ENCODE assay signal across 11 mouse cellular contexts in the genomic region with DNA sequence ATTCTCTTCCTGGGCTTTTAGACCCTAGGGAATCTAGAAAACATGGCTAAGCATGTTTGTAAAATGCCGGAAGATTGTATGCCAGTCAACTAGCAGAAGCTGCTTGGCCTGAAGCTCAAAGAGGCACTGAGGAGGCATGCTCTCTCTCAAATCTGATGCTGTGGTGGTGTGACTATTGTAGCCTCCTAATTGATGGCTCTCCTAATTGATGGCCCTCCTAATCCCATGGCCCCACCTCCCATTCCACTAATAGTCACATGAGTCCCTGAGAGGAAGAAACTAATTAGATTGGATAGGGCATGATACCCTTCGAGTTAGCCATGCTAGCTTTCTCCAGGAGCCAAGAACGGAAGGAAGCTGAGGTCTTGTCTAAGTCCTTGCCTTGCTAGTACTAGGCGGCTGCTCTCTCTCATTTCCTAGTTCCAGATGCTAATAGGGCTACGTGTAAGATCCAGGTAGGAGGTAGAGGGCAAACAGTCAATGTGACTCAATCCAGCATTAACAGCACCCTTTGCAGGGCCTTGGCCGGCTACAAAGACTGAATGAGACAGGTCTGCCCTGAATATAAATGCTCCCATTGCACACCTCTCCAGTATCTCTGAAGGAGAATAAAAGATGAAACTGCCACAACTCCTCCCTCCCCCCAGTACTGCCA. TPM values are rescaled to one million over a fixed set of nuclear protein-coding genes. Genes with fewer than 3 reads are reported as not detected.
DNase-seq lines count a peak whose midpoint lies in the region; ATAC-seq and TF ChIP-seq lines count a peak whose summit lies in the region.
"Had no signal": no experiment of that assay in that cellular context is flagged by ENCODE, and none has a peak within 500 bp of the region (broad histone marks: within the 10 kb centered on the region; RNA-seq: fewer than 3 reads in every experiment).

No protein-coding gene starts in this region.

- no peak for ATAC-seq in midbrain, embryonic 12.5 days (ENCODE audit: low FRiP score, low read depth)
- no peak for ATAC-seq in CD4-positive, CD25-positive, alpha-beta regulatory T cell, adult 4 months

- no peak overlapping the region for H3K4me2 ChIP-seq in midbrain, embryonic 12.5 days (replicated peaks)

- no peak for TF ChIP-seq POLR2A in cortical plate, adult 2 months (IDR thresholded peaks at IDR 0.05; ENCODE audit: extremely low read depth, insufficient read depth, low read length)

- no peak for TF ChIP-seq CTCF in cortical plate, adult 2 months (IDR thresholded peaks at IDR 0.05; ENCODE audit: extremely low read depth, insufficient read depth, low read length)

- peak overlapping the region; percentile 59; the same call in 1 of the 2 replicates for H3K27ac ChIP-seq in heart, embryonic 10.5 days
- H3K27ac ChIP-seq in cortical plate, adult 2 months (ENCODE audit: insufficient read depth, low read length): peak overlapping the region; percentile 28; the same call in 1 of the 2 replicates
- H3K27ac ChIP-seq in midbrain, embryonic 12.5 days (replicated peaks): peak overlapping the region; percentile 87

- H3K9me3 ChIP-seq in heart, embryonic 10.5 days: no peaks in the 10 kb centered on the region
- H3K9me3 ChIP-seq in midbrain, embryonic 12.5 days: no peaks in the 10 kb centered on the region
- H3K9me3 ChIP-seq: limb, embryonic 12.5 days had no signal

- peaks cover 71% of the 10 kb centered on the region for H3K4me1 ChIP-seq in heart, embryonic 10.5 days
- H3K4me1 ChIP-seq in cortical plate, adult 2 months (ENCODE audit: control insufficient read depth, insufficient read depth, low read length): peaks cover 10% of the 10 kb centered on the region
- H3K4me1 ChIP-seq in midbrain, embryonic 12.5 days: peaks cover 37% of the 10 kb centered on the region

- intact Hi-C loops in heart, postnatal 14 days (cut with DNase I): loop anchor here (2.0 to 5.0 kb wide), 4 partner anchors 127 to 511 kb away; a partner anchor contains a TSS

- DNase-seq in heart, embryonic 10.5 days (ENCODE audit: low spot score): no peak
- DNase-seq in heart, postnatal 14 days: no peak
- peak; percentile 57 for DNase-seq in ES-CJ7 (ENCODE audit: low read depth, low spot score)
- DNase-seq in gastrocnemius, adult 8-10 months (ENCODE audit: low spot score in 2 of 2): no peak
- no peak for DNase-seq in urinary bladder, postnatal 4 days (ENCODE audit: low spot score in 2 of 2)
- DNase-seq: heart, adult 18-20 months; lung, embryonic 14.5 days had no signal

- 80% methylated on average over 6 of the region's 6 CpGs for WGBS in heart, embryonic 10.5 days
- WGBS in midbrain, embryonic 12.5 days: 64% methylated on average over 6 of the region's 6 CpGs

- H3K9ac ChIP-seq in midbrain, embryonic 12.5 days (replicated peaks): no peak overlapping the region

- H3K27me3 ChIP-seq in heart, embryonic 10.5 days (ENCODE audit: insufficient read depth, poor library complexity, severe bottlenecking): no peaks in the 10 kb centered on the region
- H3K27me3 ChIP-seq in midbrain, embryonic 12.5 days: no peaks in the 10 kb centered on the region
- H3K27me3 ChIP-seq: limb, embryonic 12.5 days had no signal

- no peaks in the 10 kb centered on the region for H3K36me3 ChIP-seq in heart, embryonic 10.5 days
- no peaks in the 10 kb centered on the region for H3K36me3 ChIP-seq in midbrain, embryonic 12.5 days
- H3K36me3 ChIP-seq: limb, embryonic 12.5 days had no signal

- no peak overlapping the region for H3K4me3 ChIP-seq in heart, embryonic 10.5 days
- no peak overlapping the region for H3K4me3 ChIP-seq in cortical plate, adult 2 months (ENCODE audit: insufficient read depth, low read length)
- H3K4me3 ChIP-seq in midbrain, embryonic 12.5 days: no peak overlapping the region

RNA-seq across cellular contexts. Expression of a gene that starts 31.8 kb away (rescaled TPM):
- polyA plus RNA-seq in heart, embryonic 10.5 days (2016; fragmentation: Nextera tagmentation; extraction: Ambion mirVana): 61.3 and 67.0 TPM in 2 replicates
- total RNA-seq in heart, postnatal 14 days (2021): 100 to 1,000 TPM; 124 to 140 TPM
- polyA plus RNA-seq in cortical plate, adult 2 months (2012; rRNA removed): 79.6 and 87.3 TPM in 2 replicates
- polyA plus RNA-seq in midbrain, embryonic 12.5 days (2016; fragmentation: Nextera tagmentation; extraction: Ambion mirVana): 64.0 and 65.8 TPM in 2 replicates
- 100 to 1,000 TPM; 161 to 184 (median 165) TPM for total RNA-seq in gastrocnemius, adult 8-10 months (2022)
- 10 to 100 TPM; 49.1 to 64.4 TPM for polyA plus RNA-seq in CD4-positive, CD25-positive, alpha-beta regulatory T cell, adult 4 months (2017; shearing (Covaris generic))

Comparison
In these comparisons a context has a peak if more than half of its experiments do, and no peak if none do; other contexts are left out.
1. H3K27ac ChIP-seq: peak in every context shown above with its lines; median percentile 87 in midbrain, embryonic 12.5 days; 59 in heart, embryonic 10.5 days; 28 in cortical plate, adult 2 months.